Mouse (Mus musculus) ovary, postnatal 36 days (tissue): ENCODE measurements at regions not wholly inside any gene's neighbourhood (a gene's known extent, or its start where the extent isn't known, plus 50 kb on each side); places are given as distances from the start of the nearest gene placed in this dataset.
A peak's percentile ranks its signal among the peaks of the same experiment; 100 is the strongest.

ENCODE experiments used
- DNase-seq: peaks from one replicate; pipeline ENCODE4 v3.0.0; 2022; ENCODE audit warnings: low spot score, mixed read lengths

DNA sequence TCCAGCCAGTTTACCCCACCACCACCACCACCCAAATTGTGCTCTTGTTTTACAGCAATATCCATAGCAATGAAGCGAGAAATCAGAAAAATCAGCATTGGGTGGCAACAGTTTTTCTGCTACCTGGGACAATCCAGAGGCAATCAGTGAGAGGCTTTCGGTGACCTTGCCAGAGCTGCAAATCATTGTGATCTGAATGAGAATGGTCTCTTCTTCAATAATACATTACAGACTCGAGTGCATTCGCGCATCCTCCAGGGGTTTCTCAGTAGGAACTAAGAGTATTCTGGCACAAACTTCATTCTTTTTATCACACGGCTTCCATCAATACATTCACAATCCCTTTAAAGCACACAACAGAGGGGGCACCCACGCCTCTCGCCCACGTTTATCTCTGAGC, 91.2 kb downstream of the Srek1 start:
- DNase-seq = no peak

GRCm38 (mm10) chr13:103680740-103681139, 93.7 kb downstream of the Srek1 start:
- DNase-seq = no peak

- DNase-seq = no peak
Measured at GRCm38 (mm10) chr13:103680052-103680451, 94.4 kb downstream of the Srek1 start.

DNA sequence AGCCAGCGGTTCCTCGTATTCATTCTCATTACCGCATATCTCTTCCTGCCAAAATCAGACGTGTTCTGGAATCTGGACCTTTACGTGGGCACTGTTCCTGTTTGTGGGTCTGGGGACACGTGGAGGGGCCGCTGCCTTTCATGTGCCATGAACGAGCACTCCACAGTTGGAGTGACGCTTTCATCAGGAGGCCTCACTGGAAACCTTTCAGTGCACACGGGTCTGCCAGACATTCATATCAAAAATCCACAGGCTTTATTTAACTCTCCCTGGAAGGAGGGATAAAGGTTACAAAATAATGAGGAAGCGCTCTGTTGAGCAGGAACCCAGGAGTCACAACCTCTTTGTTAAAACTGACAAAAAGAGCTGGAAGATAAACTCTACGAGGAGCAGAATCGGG, 97.6 kb downstream of the Srek1 start:
- no peak for DNase-seq

DNA sequence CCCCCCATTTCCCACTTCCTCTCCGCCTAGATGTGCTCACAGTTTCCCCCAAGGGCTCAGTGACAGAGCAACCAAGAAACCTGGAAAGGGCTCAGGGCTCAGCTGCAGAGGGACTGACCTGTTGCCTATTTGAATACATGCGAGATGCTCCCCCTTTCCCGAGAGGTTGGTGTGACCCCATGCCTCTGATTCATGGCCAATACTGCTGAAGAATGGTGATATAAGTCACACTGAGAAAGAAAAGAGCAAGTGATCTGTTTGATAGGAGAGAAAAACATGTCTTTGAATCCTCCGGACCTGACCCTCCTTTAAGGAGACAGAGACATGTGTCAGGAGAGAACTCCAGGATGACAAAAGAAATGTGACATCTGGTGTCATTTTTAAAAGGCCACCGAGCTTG, 98.2 kb downstream of the Srek1 start:
- no peak for DNase-seq

DNA sequence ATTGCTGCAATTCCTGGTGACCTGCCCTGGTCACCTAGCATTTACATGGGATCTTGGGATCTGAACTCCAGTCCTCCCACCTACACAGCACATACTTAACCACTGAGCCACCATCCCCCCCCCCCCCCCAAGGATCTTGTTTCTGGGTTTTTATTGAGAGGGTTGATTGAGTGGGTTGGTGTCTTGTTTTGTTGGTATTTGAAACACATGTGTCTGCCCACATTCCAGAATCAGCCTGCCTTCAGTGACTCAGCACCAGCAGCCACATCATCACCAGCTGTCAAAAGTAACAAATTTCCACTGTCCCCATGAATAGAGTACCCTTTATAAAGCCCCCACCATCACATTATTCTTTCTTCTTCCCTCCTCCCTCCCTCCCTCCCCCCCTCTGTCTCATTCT, 103.8 kb downstream of the Srek1 start:
- no peak for DNase-seq

- no peak for DNase-seq
Measured at GRCm38 (mm10) chr13:103669856-103670255, 104.6 kb downstream of the Srek1 start.

DNA sequence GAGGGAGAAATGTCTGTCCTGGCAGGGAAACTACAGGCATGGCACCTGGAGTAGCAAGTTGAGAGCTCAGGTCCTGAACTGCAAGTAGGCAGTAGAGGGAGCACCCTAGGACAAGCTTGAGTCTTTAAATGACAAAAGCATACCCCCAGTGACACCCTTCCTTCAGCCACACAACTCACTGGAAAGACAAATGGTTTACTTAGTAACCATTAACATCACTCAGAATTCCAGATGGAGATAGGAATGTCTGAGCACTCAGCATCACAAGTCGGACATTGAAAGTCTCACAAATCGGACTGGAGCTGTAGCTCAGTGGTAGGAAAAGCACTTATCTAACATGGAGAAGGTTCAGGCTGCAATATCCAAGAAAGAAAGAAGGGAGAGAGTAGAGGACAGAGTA, 106.7 kb downstream of the Srek1 start:
- DNase-seq = no peak

- DNase-seq = no peak
Measured at GRCm38 (mm10) chr13:103660248-103660996, 114.0 kb downstream of the Srek1 start.

DNA sequence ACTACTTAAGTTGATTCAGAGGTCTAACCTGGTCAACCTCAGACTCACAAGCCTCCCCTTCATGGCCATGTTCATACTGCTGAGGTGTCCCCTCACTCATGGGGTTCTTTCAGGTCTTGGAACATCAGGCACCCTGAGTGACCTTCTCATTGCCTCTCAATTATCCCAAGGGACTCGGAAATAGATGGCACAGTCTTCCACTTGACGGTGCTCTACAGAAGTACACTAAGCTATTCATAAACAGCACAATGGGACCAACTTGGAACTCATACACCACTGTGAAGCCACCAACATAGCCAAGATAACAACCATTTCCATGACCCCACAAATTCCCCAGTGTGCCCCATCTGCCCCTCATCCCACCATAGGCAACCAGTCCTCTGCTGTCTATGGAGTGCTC, 118.4 kb downstream of the Srek1 start:
- no peak for DNase-seq

GRCm38 (mm10) chr13:103653216-103653615, 121.2 kb downstream of the Srek1 start:
- DNase-seq = no peak

GRCm38 (mm10) chr13:103649383-103649782, 125.0 kb downstream of the Srek1 start:
- DNase-seq = no peak

GRCm38 (mm10) chr13:103648016-103648415, 126.4 kb downstream of the Srek1 start:
- DNase-seq = no peak

DNA sequence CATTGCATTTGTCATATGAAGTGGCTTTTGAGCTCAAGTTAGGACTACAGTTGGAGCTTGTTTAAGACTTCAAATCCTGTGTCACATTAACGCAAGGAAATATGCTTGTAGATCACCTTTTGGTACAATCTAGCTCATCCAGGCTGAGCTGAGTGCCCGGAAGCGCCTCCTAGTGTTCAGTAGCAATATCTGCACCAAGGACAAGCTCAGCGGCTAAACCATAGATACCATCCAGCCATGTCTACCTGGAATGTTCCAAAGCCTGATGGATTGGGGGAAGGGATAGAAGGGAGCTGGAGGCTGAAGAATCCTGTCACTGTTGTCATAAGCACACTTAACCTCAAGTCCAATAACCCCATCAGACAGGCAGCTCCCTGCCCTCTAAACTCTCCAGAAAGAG, 128.4 kb downstream of the Srek1 start:
- DNase-seq = no peak

DNA sequence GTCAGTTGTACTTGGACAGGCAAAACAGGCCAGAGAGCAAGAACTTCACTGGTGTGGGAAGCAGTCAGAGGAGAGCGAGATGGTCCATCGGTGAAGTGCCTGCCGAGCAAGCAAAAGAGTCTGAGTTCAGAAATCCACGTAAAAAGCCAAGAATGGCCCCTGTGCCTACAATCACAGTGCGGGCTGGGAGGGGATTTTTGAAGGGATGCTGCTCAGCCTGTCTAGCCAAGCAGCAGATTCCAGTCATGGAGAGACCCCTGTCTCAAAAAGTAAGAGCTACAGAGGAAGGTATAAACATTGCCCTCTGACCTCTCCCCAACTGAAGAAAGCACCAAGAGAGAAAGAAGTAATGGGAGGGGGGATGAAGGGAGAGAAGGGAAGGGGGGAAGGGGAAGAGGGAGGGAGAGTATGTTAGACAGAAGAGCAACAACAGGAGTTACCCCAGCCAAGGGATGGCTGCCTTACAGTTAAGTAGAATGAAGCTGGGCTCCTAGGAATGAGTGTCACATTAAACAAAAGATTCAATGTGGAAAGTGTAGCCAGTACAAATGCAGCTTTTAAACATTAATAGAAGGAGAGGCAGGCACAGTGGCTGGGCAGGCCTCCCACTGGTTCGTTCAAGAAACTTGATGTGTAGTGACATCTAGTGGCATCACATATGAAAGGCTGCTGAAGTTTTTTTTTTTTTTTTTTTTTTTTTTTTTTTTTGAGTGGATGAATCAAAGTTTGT, 130.2 kb downstream of the Srek1 start:
- DNase-seq = peak; percentile 38

- no peak for DNase-seq
Measured at GRCm38 (mm10) chr13:103643486-103643885, 130.9 kb downstream of the Srek1 start.

DNA sequence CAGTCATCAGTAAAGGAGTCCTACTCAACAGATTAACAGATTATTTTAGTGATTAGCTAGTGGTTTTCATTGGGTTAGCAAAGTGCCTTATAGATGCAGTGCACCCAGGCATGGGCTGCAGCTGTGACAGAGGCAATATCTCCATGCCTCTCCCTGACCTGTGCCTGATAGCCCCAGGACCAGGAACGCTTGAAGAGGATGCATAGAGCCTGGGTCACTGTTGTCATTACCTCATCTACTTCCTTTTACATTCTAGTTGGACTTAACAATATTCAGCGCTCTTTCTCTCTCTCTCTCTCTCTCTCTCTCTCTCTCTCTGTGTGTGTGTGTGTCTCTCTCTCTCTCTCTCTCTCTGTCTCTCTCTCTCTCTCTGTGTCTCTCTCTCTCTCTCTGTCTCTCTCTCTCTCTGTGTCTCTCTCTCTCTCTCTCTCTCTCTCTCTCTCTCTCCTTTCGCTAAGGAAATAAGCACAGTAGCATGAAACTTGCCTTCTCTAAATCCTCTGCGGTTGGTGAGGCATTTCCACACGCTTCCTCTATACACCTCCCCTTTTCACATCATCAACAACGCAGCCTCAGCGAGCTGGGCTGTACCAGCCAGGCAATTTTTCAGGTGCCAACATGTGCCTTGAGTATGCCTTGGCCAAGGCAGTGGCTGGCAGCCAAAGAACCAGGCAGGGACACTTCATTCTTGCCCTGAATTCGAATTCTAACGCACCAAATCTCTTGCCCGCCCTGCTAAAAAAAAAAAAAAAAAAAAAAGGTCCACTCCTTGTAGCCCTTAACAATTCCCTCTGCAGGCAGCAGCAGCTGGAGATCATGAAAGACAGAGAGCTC, 131.6 kb downstream of the Srek1 start:
- no peak for DNase-seq

- no peak for DNase-seq
Measured at GRCm38 (mm10) chr13:103638038-103638437, 136.4 kb downstream of the Srek1 start.

- DNase-seq = no peak
Measured at GRCm38 (mm10) chr13:103637414-103637813, 137.0 kb downstream of the Srek1 start.

DNA sequence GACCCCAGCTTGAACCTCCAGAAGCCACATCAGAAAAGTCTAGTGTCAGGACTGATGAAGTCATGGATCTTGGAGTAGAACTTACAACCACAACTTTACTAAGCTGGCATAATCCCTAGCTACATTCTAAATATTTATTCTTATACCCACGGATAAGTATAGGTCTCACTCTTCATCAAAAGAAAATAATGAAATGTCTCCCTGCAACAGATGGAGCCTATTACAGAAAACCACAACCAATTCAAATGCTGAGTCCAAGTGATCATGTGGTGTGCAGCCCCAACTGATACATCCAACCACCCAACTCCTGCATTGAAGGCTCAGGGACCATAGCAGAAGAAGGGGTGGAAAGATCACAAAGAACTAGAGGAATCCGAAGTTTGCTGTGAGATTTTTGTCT, 137.8 kb downstream of the Srek1 start:
- DNase-seq = no peak

GRCm38 (mm10) chr13:103623810-103624209, 150.6 kb downstream of the Srek1 start:
- no peak for DNase-seq

- DNase-seq = no peak
Measured at GRCm38 (mm10) chr13:103623319-103623718, 151.1 kb downstream of the Srek1 start.

- DNase-seq = no peak
Measured at GRCm38 (mm10) chr13:103622324-103622723, 152.1 kb downstream of the Srek1 start.
